Mouse (Mus musculus): Measurements from ENCODE around the gene Nlgn2.

Gene Nlgn2

GRCm38 (mm10) chr11:69837604-69837951 is at the start of gene Nlgn2:
Nlgn2 (minus strand) TSS chr11:69837784.
- no peaks in the 10 kb centered on the region for H3K27me3 ChIP-seq (ENCODE audit: control insufficient read depth, insufficient read depth, low read length, poor library complexity, severe bottlenecking)
- DNase-seq (ENCODE audit: low read depth, low spot score), result no peak
- no peaks in the 10 kb centered on the region for H3K36me3 ChIP-seq (ENCODE audit: control insufficient read depth, insufficient read depth, low read length, poor library complexity, severe bottlenecking)

GRCm38 (mm10) chr11:69886907-69887635 is 49.5 kb upstream of the Nlgn2 start:
- DNase-seq (ENCODE audit: low read depth, low spot score), result no peak
- Histone ChIP-seq H3K36me3 (ENCODE audit: control insufficient read depth, insufficient read depth, low read length, poor library complexity, severe bottlenecking) (peaks cover 45% of the 10 kb centered on the region), H3K27me3 (ENCODE audit: control insufficient read depth, insufficient read depth, low read length, poor library complexity, severe bottlenecking) (no peaks in the 10 kb centered on the region)

- peaks cover 36% of the 10 kb centered on the region for H3K36me3 ChIP-seq (ENCODE audit: control insufficient read depth, insufficient read depth, low read length, poor library complexity, severe bottlenecking)
- no peaks in the 10 kb centered on the region for H3K27me3 ChIP-seq (ENCODE audit: control insufficient read depth, insufficient read depth, low read length, poor library complexity, severe bottlenecking)
- no peak for DNase-seq (ENCODE audit: low read depth, low spot score)
These were observed 47.1 kb upstream of the Nlgn2 start for GRCm38 (mm10) chr11:69884663-69885062.

GRCm38 (mm10) chr11:69884240-69884639 is 46.7 kb upstream of the Nlgn2 start:
- Histone ChIP-seq H3K36me3 (ENCODE audit: control insufficient read depth, insufficient read depth, low read length, poor library complexity, severe bottlenecking) (peaks cover 32% of the 10 kb centered on the region), H3K27me3 (ENCODE audit: control insufficient read depth, insufficient read depth, low read length, poor library complexity, severe bottlenecking) (no peaks in the 10 kb centered on the region)
- DNase-seq (ENCODE audit: low read depth, low spot score), result no peak

GRCm38 (mm10) chr11:69883527-69884151 is 46.1 kb upstream of the Nlgn2 start:
- Histone ChIP-seq H3K27me3 (ENCODE audit: control insufficient read depth, insufficient read depth, low read length, poor library complexity, severe bottlenecking) (no peaks in the 10 kb centered on the region), H3K36me3 (ENCODE audit: control insufficient read depth, insufficient read depth, low read length, poor library complexity, severe bottlenecking) (peaks cover 30% of the 10 kb centered on the region)
- no peak for DNase-seq (ENCODE audit: low read depth, low spot score)

- no peaks in the 10 kb centered on the region for H3K27me3 ChIP-seq (ENCODE audit: control insufficient read depth, insufficient read depth, low read length, poor library complexity, severe bottlenecking)
- peaks cover 26% of the 10 kb centered on the region for H3K36me3 ChIP-seq (ENCODE audit: control insufficient read depth, insufficient read depth, low read length, poor library complexity, severe bottlenecking)
- DNase-seq (ENCODE audit: low read depth, low spot score), result peak; percentile 73
These were observed 45.5 kb upstream of the Nlgn2 start for GRCm38 (mm10) chr11:69883066-69883465.

- DNase-seq (ENCODE audit: low read depth, low spot score), result no peak
- no peaks in the 10 kb centered on the region for H3K27me3 ChIP-seq (ENCODE audit: control insufficient read depth, insufficient read depth, low read length, poor library complexity, severe bottlenecking)
These were observed 44.4 kb upstream of the Nlgn2 start for GRCm38 (mm10) chr11:69881787-69882670.

GRCm38 (mm10) chr11:69880853-69881603 is 43.4 kb upstream of the Nlgn2 start, which contains the start of gene Kctd11:
Kctd11 (minus strand) TSS chr11:69881406.
- H3K36me3 ChIP-seq (ENCODE audit: control insufficient read depth, insufficient read depth, low read length, poor library complexity, severe bottlenecking), result peaks cover 16% of the 10 kb centered on the region
- H3K27me3 ChIP-seq (ENCODE audit: control insufficient read depth, insufficient read depth, low read length, poor library complexity, severe bottlenecking), result no peaks in the 10 kb centered on the region
- peak; percentile 91 for DNase-seq (ENCODE audit: low read depth, low spot score)

More at GRCm38 (mm10) chr11:69881787-69882670, 44.4 kb upstream of the Nlgn2 start:
- peaks cover 21% of the 10 kb centered on the region for H3K36me3 ChIP-seq (ENCODE audit: control insufficient read depth, insufficient read depth, low read length, poor library complexity, severe bottlenecking)

GRCm38 (mm10) chr11:69880506-69880852 is 42.9 kb upstream of the Nlgn2 start:
- no peaks in the 10 kb centered on the region for H3K27me3 ChIP-seq (ENCODE audit: control insufficient read depth, insufficient read depth, low read length, poor library complexity, severe bottlenecking)
- peaks cover 14% of the 10 kb centered on the region for H3K36me3 ChIP-seq (ENCODE audit: control insufficient read depth, insufficient read depth, low read length, poor library complexity, severe bottlenecking)
- DNase-seq (ENCODE audit: low read depth, low spot score), result peak; percentile 84

GRCm38 (mm10) chr11:69879711-69880110 is 42.1 kb upstream of the Nlgn2 start:
- DNase-seq (ENCODE audit: low read depth, low spot score), result no peak
- Histone ChIP-seq H3K36me3 (ENCODE audit: control insufficient read depth, insufficient read depth, low read length, poor library complexity, severe bottlenecking) (peaks cover 9% of the 10 kb centered on the region), H3K27me3 (ENCODE audit: control insufficient read depth, insufficient read depth, low read length, poor library complexity, severe bottlenecking) (no peaks in the 10 kb centered on the region)

- H3K36me3 ChIP-seq (ENCODE audit: control insufficient read depth, insufficient read depth, low read length, poor library complexity, severe bottlenecking), result peaks cover 7% of the 10 kb centered on the region
- no peak for DNase-seq (ENCODE audit: low read depth, low spot score)
- H3K27me3 ChIP-seq (ENCODE audit: control insufficient read depth, insufficient read depth, low read length, poor library complexity, severe bottlenecking), result no peaks in the 10 kb centered on the region
These were observed 41.4 kb upstream of the Nlgn2 start for GRCm38 (mm10) chr11:69878952-69879351.

- no peak for DNase-seq (ENCODE audit: low read depth, low spot score)
- Histone ChIP-seq H3K36me3 (ENCODE audit: control insufficient read depth, insufficient read depth, low read length, poor library complexity, severe bottlenecking) (peaks cover 3% of the 10 kb centered on the region; the same call in 1 of the 2 replicates), H3K27me3 (ENCODE audit: control insufficient read depth, insufficient read depth, low read length, poor library complexity, severe bottlenecking) (no peaks in the 10 kb centered on the region)
These were observed 40.8 kb upstream of the Nlgn2 start for GRCm38 (mm10) chr11:69878399-69878798.

- no peaks in the 10 kb centered on the region for H3K27me3 ChIP-seq (ENCODE audit: control insufficient read depth, insufficient read depth, low read length, poor library complexity, severe bottlenecking)
- peaks cover 3% of the 10 kb centered on the region; the same call in 1 of the 2 replicates for H3K36me3 ChIP-seq (ENCODE audit: control insufficient read depth, insufficient read depth, low read length, poor library complexity, severe bottlenecking)
- DNase-seq (ENCODE audit: low read depth, low spot score), result no peak
These were observed 40.3 kb upstream of the Nlgn2 start, which contains the start of gene Tmem95 for GRCm38 (mm10) chr11:69877878-69878277. Tmem95 (minus strand) TSS chr11:69878018.

- H3K27me3 ChIP-seq (ENCODE audit: control insufficient read depth, insufficient read depth, low read length, poor library complexity, severe bottlenecking), result no peaks in the 10 kb centered on the region
- H3K36me3 ChIP-seq (ENCODE audit: control insufficient read depth, insufficient read depth, low read length, poor library complexity, severe bottlenecking), result no peaks in the 10 kb centered on the region
- DNase-seq (ENCODE audit: low read depth, low spot score), result peak; percentile 90
These were observed 39.3 kb upstream of the Nlgn2 start for GRCm38 (mm10) chr11:69876867-69877266.

Data from splenic B cell, adult 2 months (primary cell).